Comparison of ENCODE assay signal across 9 mouse cellular contexts in genomic region chr2:160367448-160368208, GRCm38 (mm10). TPM values are rescaled to one million over a fixed set of nuclear protein-coding genes. Genes with fewer than 3 reads are reported as not detected.
A peak's percentile ranks its signal among the peaks of the same experiment; 100 is the strongest.
DNase-seq lines count a peak whose midpoint lies in the region; ATAC-seq lines count a peak whose summit lies in the region.
"Had no signal": no experiment of that assay in that cellular context is flagged by ENCODE, and none has a peak within 500 bp of the region (broad histone marks: within the 10 kb centered on the region; RNA-seq: fewer than 3 reads in every experiment).

No protein-coding gene starts in this region.

- no peaks in the 10 kb centered on the region for H3K36me3 ChIP-seq in hindbrain, embryonic 11.5 days (ENCODE audit: control insufficient read depth, insufficient read depth, low read length)

- H3K4me3 ChIP-seq in hindbrain, embryonic 11.5 days (ENCODE audit: low read depth, low read length) = peak overlapping the region; percentile 52

- H3K4me1 ChIP-seq in hindbrain, embryonic 11.5 days (replicated peaks; ENCODE audit: control insufficient read depth, insufficient read depth, low read length) = peaks cover 12% of the 10 kb centered on the region; the same call in 1 of the 2 replicates

- no peaks in the 10 kb centered on the region for H3K9me3 ChIP-seq in hindbrain, embryonic 11.5 days (ENCODE audit: control insufficient read depth, low read length)

- peak overlapping the region; percentile 97 for H3K4me2 ChIP-seq in hindbrain, embryonic 11.5 days (replicated peaks; ENCODE audit: low read depth, low read length)

- under 1% methylated on average over 45 of the region's 45 CpGs for WGBS in hindbrain, embryonic 11.5 days

- H3K27me3 ChIP-seq in hindbrain, embryonic 11.5 days (ENCODE audit: control insufficient read depth, insufficient read depth, low read length) = peaks cover 71% of the 10 kb centered on the region

- peak; percentile 72 for ATAC-seq in hindbrain, embryonic 11.5 days (ENCODE audit: low FRiP score)

- peak; percentile 67 for DNase-seq in MN1 (ENCODE audit: low spot score)
- DNase-seq in cerebellum, adult 9-10 months = peak; percentile 46
- peak; percentile 85 to 97 for DNase-seq in frontal cortex, adult 2 months (ENCODE audit: extremely low spot score in 1 of 2, low spot score in 1 of 2)
- peak; percentile 95 for DNase-seq in hindbrain, embryonic 11.5 days (ENCODE audit: low spot score)
- DNase-seq in layer of hippocampus, postnatal 14 days (ENCODE audit: low spot score in 2 of 2) = peak; percentile 93 to 94
- peak; percentile 94 for DNase-seq in lung, postnatal 10 days
- peak; percentile 76 for DNase-seq in retina, adult 2 months (ENCODE audit: low read depth, low spot score)
- DNase-seq in thymus, postnatal 25 days = peak; percentile 90

- peak overlapping the region; percentile 77 for H3K9ac ChIP-seq in hindbrain, embryonic 11.5 days (ENCODE audit: low read depth, low read length)

- peak overlapping the region; percentile 88 for H3K27ac ChIP-seq in hindbrain, embryonic 11.5 days (ENCODE audit: low read depth, low read length)

RNA-seq across cellular contexts. Expression of gene Mafb, which starts 0.8 kb away (rescaled TPM):
- polyA plus RNA-seq in frontal cortex, adult 2 months (2012; rRNA removed) = 7.2 and 8.8 TPM in 2 replicates
- polyA plus RNA-seq in hindbrain, embryonic 11.5 days (2014; fragmentation: Nextera tagmentation; extraction: Ambion mirVana) = 8.9 and 10.4 TPM in 2 replicates
- total RNA-seq in layer of hippocampus, postnatal 14 days (2021) = 10 to 100 TPM; 11.5 to 12.4 TPM

RNA-seq across cellular contexts. Expression of gene Gm826, which starts 33.7 kb away (rescaled TPM):
- 0.32 and 0.50 TPM in 2 replicates for polyA plus RNA-seq in frontal cortex, adult 2 months (2012; rRNA removed)
- polyA plus RNA-seq in hindbrain, embryonic 11.5 days (2014; fragmentation: Nextera tagmentation; extraction: Ambion mirVana) = 0.45 TPM in 1 of 2 replicates, not detected in the other
- not detected for total RNA-seq in layer of hippocampus, postnatal 14 days (2021)
- total RNA-seq: neutrophil, adult 5-6 weeks had no signal

Comparison
In these comparisons a context has a peak if more than half of its experiments do, and no peak if none do; other contexts are left out.
1. Peak in every context shown above with its lines: DNase-seq, ATAC-seq, H3K4me3 ChIP-seq and H3K27ac ChIP-seq.